Mouse (Mus musculus) induced T-regulatory cell, adult 2 months (primary cell): Measurements from ENCODE around the gene Rbfox2.

Experiments
- DNase-seq: peaks from one replicate; pipeline ENCODE4 v3.0.0-alpha.2; 2012; ENCODE audit warnings: low read depth

Rbfox2 gene

GRCm38 (mm10) chr15:77186096-77186495 is 120.7 kb downstream of the Rbfox2 start:
- no peak for DNase-seq

DNA sequence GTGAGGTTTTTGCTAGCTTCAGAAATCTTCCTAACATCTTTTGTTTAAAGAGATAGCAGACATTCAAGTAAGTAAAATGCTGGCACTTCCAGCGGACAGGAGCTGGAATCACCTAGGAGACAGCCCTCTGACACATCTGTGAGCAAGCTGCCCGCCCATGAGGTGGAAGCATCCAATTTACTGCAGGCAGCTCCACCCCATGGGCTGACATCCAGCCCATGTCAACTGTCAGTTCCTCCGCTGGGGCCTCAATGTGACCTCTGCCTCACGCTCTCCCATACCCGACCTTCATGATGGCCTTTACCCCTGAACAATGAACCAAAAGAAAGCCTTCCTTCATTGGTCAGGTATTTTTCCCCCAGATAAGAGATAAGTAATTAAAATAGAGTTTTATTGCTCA is 121.2 kb downstream of the Rbfox2 start:
- no peak for DNase-seq

- no peak for DNase-seq
These were observed 124.0 kb downstream of the Rbfox2 start for GRCm38 (mm10) chr15:77182800-77183199.

- DNase-seq, result no peak
These were observed 132.8 kb downstream of the Rbfox2 start for GRCm38 (mm10) chr15:77174018-77174417.

- DNase-seq, result no peak
These were observed 134.4 kb downstream of the Rbfox2 start for GRCm38 (mm10) chr15:77172414-77172813.

DNA sequence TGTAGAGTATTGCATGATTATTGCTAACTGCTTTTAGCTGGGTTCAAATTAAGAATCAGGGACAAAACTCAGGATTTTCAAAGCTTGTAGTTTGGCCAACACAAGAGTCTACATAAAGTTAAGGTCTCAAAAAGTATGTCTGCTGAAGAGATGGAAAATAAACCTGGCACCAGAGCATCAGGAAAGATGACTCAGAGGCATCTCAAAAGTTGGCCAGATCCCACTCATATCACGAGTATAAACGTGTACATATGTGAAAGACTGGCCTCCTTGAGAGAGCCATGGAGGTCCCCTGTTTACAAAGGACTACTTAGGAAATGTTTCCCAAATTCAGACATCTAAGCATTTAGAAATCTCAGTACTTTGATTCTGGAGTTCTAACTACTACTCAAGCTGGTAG is 138.0 kb downstream of the Rbfox2 start:
- no peak for DNase-seq

DNA sequence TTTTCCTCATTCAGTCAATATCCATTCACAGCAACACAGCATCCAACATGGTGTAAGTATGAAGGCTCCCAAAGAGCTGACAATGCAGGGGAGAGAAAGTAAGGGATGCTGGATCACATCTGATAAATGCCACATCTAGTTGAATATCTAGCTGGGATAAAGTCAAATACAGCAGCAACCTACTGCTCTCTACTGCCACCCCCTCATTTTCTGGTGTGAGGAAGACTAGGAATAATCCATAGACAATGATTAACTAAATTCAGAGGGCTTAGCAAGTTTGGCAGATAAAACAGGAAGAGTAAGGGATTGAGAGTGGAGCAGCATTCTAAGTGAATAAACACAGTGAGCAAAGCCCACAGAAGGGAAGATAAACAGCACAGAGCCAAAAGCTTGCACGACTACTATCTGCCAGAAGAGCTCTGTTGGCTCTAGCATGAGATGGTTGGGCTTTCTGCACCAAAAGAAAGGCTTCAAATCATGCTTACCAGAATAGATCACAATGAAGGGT is 140.5 kb downstream of the Rbfox2 start:
- no peak for DNase-seq

GRCm38 (mm10) chr15:77163336-77163735 is 143.5 kb downstream of the Rbfox2 start:
- no peak for DNase-seq

- DNase-seq, result no peak
These were observed 143.9 kb downstream of the Rbfox2 start for GRCm38 (mm10) chr15:77162931-77163330.

DNA sequence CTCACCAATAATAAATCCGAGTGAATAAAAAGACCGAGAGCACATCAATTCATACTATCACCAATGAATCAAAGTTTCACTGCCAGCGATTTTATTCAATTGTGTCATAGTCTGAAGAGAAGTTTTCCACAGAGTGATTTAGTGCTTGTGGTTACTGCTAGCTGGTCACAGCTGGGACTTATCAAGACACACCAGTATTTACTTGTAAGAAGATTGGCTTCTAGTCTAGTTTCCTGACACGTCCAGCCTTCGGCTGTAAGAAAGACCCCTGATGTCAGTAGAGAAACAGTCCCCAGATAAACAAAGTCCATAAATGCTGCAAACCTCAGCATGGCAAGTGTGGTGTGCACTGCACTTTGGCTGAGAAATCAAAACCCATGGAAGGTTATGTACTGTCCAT is 145.4 kb downstream of the Rbfox2 start:
- no peak for DNase-seq

- no peak for DNase-seq
These were observed 146.0 kb downstream of the Rbfox2 start for GRCm38 (mm10) chr15:77160848-77161247.

GRCm38 (mm10) chr15:77156525-77156924 is 150.3 kb downstream of the Rbfox2 start:
- no peak for DNase-seq

DNA sequence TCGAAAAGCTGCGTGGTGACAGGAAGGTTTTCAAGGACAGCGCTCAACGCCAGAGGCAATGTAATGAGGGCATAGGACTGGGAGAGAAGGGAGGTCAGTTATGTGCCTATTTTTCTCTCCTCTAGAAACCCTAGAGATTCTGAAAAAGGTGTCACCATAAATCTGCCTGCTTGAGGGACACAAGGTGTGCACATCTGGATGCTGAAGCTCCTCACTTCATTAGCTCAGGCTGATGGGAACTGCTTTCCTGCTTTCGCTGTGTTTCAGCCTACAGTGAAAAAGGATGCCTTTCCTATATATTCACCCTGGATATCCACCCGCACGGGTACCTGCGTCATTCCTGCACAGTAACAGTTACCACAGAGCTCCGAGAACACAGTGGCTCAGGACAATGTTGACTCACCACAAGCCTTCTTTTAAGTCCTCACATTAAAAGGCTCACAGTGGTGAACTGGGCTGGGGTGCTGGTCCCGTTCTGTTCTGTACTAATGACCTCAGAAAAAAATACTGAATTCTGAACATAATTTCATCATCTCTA is 152.5 kb downstream of the Rbfox2 start:
- DNase-seq, result no peak

- DNase-seq, result no peak
These were observed 153.2 kb downstream of the Rbfox2 start for GRCm38 (mm10) chr15:77153625-77154024.

- DNase-seq, result no peak
These were observed 153.7 kb downstream of the Rbfox2 start for GRCm38 (mm10) chr15:77153088-77153546.

DNA sequence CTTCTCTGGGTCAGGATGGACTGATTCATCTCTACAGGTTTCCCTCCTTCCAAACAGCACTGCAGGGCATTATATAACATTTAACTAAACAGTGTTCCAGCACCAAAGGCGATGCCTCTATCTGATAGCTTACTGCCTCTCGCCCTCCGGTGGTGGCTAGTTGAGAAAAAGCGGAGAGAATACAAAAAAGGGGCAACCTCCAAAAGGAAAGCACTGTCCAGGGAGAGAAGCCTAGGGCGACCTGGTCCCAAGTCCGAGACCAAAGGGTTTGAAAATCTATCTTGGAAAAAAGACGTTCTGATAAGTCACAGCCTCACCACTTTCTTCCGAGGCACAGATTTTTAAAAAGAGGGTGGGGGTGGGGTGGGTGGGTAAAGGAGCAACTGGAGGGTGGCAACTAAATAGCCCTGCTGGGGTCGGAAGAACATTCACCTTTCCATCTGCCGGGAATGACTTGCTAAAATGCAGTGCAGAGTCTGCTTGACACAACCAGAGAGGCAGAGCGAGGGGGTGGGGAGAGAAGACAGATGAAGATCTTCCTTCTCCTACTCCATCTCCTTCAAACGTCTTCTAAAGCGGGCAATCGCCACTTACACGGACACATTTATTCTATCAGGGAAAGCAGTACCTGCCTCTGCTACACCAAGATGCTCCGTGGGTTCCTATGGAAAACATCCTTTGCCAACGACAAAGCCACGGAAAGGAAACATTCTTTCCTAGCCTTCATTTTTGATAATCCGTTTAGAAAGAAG is 154.3 kb downstream of the Rbfox2 start:
- DNase-seq, result no peak

DNA sequence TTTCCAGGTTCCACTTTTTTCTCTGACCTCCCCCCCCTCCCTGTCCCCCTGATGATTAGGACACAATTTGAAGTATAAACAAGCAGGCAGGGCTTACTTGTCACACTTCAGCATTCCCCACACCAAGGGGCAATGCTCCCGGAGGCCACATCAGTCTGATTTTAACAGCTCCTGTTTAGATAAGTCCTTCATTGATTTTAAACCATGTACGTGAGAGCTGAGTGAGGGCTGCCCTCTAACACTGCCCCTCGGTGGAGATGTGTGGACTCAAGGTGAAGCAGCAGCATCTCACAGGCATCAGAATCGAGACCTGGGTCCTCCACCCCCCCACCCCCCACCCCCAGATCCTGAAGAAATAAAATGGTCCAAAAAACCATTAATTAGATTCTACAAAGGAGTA is 155.0 kb downstream of the Rbfox2 start:
- DNase-seq, result no peak

GRCm38 (mm10) chr15:77151178-77151577 is 155.6 kb downstream of the Rbfox2 start:
- DNase-seq, result no peak

GRCm38 (mm10) chr15:77150424-77150841 is 156.4 kb downstream of the Rbfox2 start:
- DNase-seq, result no peak

GRCm38 (mm10) chr15:77150000-77150399 is 156.8 kb downstream of the Rbfox2 start:
- DNase-seq, result no peak

DNA sequence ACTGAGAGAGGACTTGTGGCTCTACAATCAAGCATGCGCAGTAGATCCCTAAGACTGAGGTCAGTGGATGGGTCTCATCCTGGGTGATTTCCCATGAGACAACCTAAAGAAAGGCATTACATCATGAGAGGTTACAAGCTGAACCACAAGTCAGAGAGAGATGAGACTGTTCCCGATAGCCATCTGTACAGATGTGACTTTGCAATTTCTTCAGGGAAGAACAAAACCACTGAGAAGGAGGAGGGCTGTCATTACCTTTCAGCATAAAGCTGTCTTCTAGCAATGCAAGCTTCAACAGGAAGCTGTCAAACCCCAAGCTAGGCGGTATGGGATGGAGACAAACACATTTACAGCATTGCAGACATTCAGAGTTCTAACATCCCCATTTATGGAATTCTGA is 157.3 kb downstream of the Rbfox2 start:
- DNase-seq, result peak; percentile 5

DNA sequence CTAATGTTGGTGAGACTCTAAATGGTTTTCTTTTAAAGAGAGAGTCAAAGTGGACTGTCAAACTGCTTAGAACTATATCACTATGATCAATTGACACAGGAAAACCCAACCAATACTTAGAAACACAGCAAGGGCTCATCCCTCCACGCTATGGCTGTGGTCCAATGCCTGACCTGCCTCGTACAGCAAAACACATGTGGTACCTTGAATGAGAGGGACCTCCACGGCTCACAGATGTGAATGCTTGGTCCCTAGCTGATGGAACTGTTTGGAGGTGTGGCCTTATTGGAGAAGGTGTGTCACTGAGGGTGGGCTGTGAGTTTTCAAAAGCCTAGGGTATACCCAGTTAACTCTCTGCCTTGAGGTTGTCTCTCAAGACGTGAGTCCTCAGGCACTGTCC is 159.9 kb downstream of the Rbfox2 start:
- DNase-seq, result no peak

- no peak for DNase-seq
These were observed 161.8 kb downstream of the Rbfox2 start for GRCm38 (mm10) chr15:77144960-77145359.

GRCm38 (mm10) chr15:77142787-77143186 is 164.0 kb downstream of the Rbfox2 start:
- no peak for DNase-seq
